Mouse (Mus musculus) heart, embryonic 16.5 days (tissue): ENCODE measurements around the gene Selenos. TPM values are rescaled to one million over a fixed set of nuclear protein-coding genes. Genes with fewer than 3 reads are reported as not detected.
A peak's percentile ranks its signal among the peaks of the same experiment; 100 is the strongest.

Experiments
- ATAC-seq: fragments of 200-750 bp; cut with Nextera tagmentation; replicated peaks from 2 replicates; pipeline ENCODE4 v1.8.0; 2017; ENCODE audit warnings: moderate number of reproducible peaks; ENCODE audit not compliant: insufficient read depth, low FRiP score; ENCODE audit errors: extremely low read depth
- H3K27ac ChIP-seq: fragments of 300-500 bp; sonication (generic); 2 replicates; pipeline ENCODE4 v1.5.1; 2014; ENCODE audit warnings: mild to moderate bottlenecking, low read length, control low read depth, moderate library complexity
- H3K27me3 ChIP-seq: fragments of 300-500 bp; sonication (generic); 2 replicates; pipeline ENCODE4 v1.6.1; 2014; ENCODE audit warnings: low read length, mixed read lengths; ENCODE audit not compliant: control insufficient read depth, insufficient read depth
- H3K36me3 ChIP-seq: fragments of 300-500 bp; sonication (generic); 2 replicates; pipeline ENCODE4 v1.6.1; 2014; ENCODE audit not compliant: control insufficient read depth, insufficient read depth
- H3K4me1 ChIP-seq: fragments of 300-500 bp; sonication (generic); 2 replicates; pipeline ENCODE4 v1.6.1; 2014; ENCODE audit warnings: low read length, mixed read lengths; ENCODE audit not compliant: control insufficient read depth, insufficient read depth
- H3K4me2 ChIP-seq: fragments of 300-500 bp; sonication (generic); 2 replicates; pipeline ENCODE4 v1.6.1; 2014; ENCODE audit warnings: low read depth, mild to moderate bottlenecking, control low read depth, low read length
- H3K4me3 ChIP-seq: fragments of 300-500 bp; sonication (generic); 2 replicates; pipeline ENCODE4 v1.5.1; 2014; ENCODE audit warnings: mild to moderate bottlenecking, control low read depth, low read length
- H3K9ac ChIP-seq: fragments of 300-500 bp; sonication (generic); 2 replicates; pipeline ENCODE4 v1.6.1; 2014; ENCODE audit warnings: low read length, control low read depth
- H3K9me3 ChIP-seq: fragments of 300-500 bp; sonication (generic); replicated peaks from 2 replicates; pipeline ENCODE4 v1.6.1; 2016; ENCODE audit warnings: low read length; ENCODE audit not compliant: control insufficient read depth
- WGBS: fragments of 180-500 bp; shearing (Covaris S2); extraction: QIAGEN DNeasy Blood & Tissue Kit; methylation state at CpG from one replicate; pipeline ENCODE4 v1.1.7; 2014; 5-methylcytosine and 5-hydroxymethylcytosine counted together
- polyA plus RNA-seq: library from polyadenylated mRNA; unstranded; fragments of >200 nt; fragmentation: Nextera tagmentation; extraction: Ambion mirVana; gene quantifications from 2 replicates; pipeline ENCODE4 v1.2.1, GENCODE M21; 2015

Gene Selenos
- polyA plus RNA-seq, 1 experiment from 2014 or later, result 75.8 TPM

- Histone ChIP-seq H3K27me3 (no peaks in the 10 kb centered on the region), H3K36me3 (peaks cover 36% of the 10 kb centered on the region)
- 74% methylated on average over 2 of the region's 2 CpGs for WGBS
These were observed 3.0 kb upstream of the Selenos start for GRCm38 (mm10) chr7:66076411-66076810.

GRCm38 (mm10) chr7:66080231-66080613, 773 bp downstream of the Selenos start:
- H3K36me3 ChIP-seq, result peaks cover 34% of the 10 kb centered on the region
- H3K9ac ChIP-seq, result peak overlapping the region; percentile 90
- H3K27ac ChIP-seq, result no peak overlapping the region; the same call in 1 of the 2 replicates
- ATAC-seq, result no peak
- H3K4me1 ChIP-seq, result peaks cover 12% of the 10 kb centered on the region
- H3K4me2 ChIP-seq, result peak overlapping the region; percentile 89
- no peaks in the 10 kb centered on the region for H3K9me3 ChIP-seq
- no peaks in the 10 kb centered on the region for H3K27me3 ChIP-seq
- 36% methylated on average over 5 of the region's 5 CpGs for WGBS
- H3K4me3 ChIP-seq, result peak overlapping the region; percentile 87

More at GRCm38 (mm10) chr7:66076411-66076810, 3.0 kb upstream of the Selenos start:
- no peak for ATAC-seq
- Histone ChIP-seq H3K4me3 (no peak overlapping the region), H3K9me3 (no peaks in the 10 kb centered on the region), H3K27ac (no peak overlapping the region), H3K4me2 (no peak overlapping the region), H3K4me1 (peaks cover 12% of the 10 kb centered on the region), H3K9ac (no peak overlapping the region)

GRCm38 (mm10) chr7:66083757-66084156, 4.3 kb downstream of the Selenos start:
- H3K9me3 ChIP-seq, result no peaks in the 10 kb centered on the region
- no peak overlapping the region for H3K4me2 ChIP-seq
- no peak for ATAC-seq
- no peak overlapping the region for H3K4me3 ChIP-seq
- peaks cover 11% of the 10 kb centered on the region for H3K4me1 ChIP-seq
- H3K27me3 ChIP-seq, result no peaks in the 10 kb centered on the region
- H3K27ac ChIP-seq, result no peak overlapping the region
- H3K36me3 ChIP-seq, result peaks cover 53% of the 10 kb centered on the region
- 87% methylated on average over 6 of the region's 6 CpGs for WGBS
- H3K9ac ChIP-seq, result no peak overlapping the region

- peaks cover 8% of the 10 kb centered on the region for H3K4me1 ChIP-seq
- no peak overlapping the region for H3K9ac ChIP-seq
- H3K4me3 ChIP-seq, result no peak overlapping the region
- peaks cover 60% of the 10 kb centered on the region for H3K36me3 ChIP-seq
- H3K4me2 ChIP-seq, result no peak overlapping the region
- ATAC-seq, result no peak
- H3K27ac ChIP-seq, result no peak overlapping the region
- no peaks in the 10 kb centered on the region for H3K9me3 ChIP-seq
- 70% methylated on average over 7 of the region's 7 CpGs for WGBS
- H3K27me3 ChIP-seq, result no peaks in the 10 kb centered on the region
These were observed 5.1 kb downstream of the Selenos start for GRCm38 (mm10) chr7:66084546-66084945.

- no peak for ATAC-seq
- Histone ChIP-seq H3K4me3 (no peak overlapping the region), H3K27me3 (no peaks in the 10 kb centered on the region), H3K4me1 (no peaks in the 10 kb centered on the region), H3K4me2 (no peak overlapping the region), H3K9me3 (no peaks in the 10 kb centered on the region), H3K27ac (no peak overlapping the region), H3K36me3 (peaks cover 67% of the 10 kb centered on the region), H3K9ac (no peak overlapping the region)
- 85% methylated on average over 4 of the region's 4 CpGs for WGBS
These were observed 8.2 kb downstream of the Selenos start for GRCm38 (mm10) chr7:66087652-66088051.

GRCm38 (mm10) chr7:66088077-66088476, 8.6 kb downstream of the Selenos start:
- no peak for ATAC-seq
- Histone ChIP-seq H3K4me2 (no peak overlapping the region), H3K9me3 (no peaks in the 10 kb centered on the region), H3K9ac (no peak overlapping the region), H3K4me1 (no peaks in the 10 kb centered on the region), H3K36me3 (peaks cover 65% of the 10 kb centered on the region), H3K27me3 (no peaks in the 10 kb centered on the region), H3K4me3 (no peak overlapping the region), H3K27ac (no peak overlapping the region)
- 81% methylated on average over 2 of the region's 2 CpGs for WGBS

- Histone ChIP-seq H3K4me3 (no peak overlapping the region), H3K4me1 (no peaks in the 10 kb centered on the region), H3K27me3 (no peaks in the 10 kb centered on the region), H3K9ac (no peak overlapping the region), H3K4me2 (no peak overlapping the region), H3K27ac (no peak overlapping the region), H3K36me3 (peaks cover 45% of the 10 kb centered on the region), H3K9me3 (no peaks in the 10 kb centered on the region)
- ATAC-seq, result no peak
- 87% methylated on average over 11 of the region's 11 CpGs for WGBS
These were observed 11.3 kb downstream of the Selenos start for GRCm38 (mm10) chr7:66090676-66091190.

GRCm38 (mm10) chr7:66091553-66091952, 12.1 kb downstream of the Selenos start:
- H3K4me1 ChIP-seq, result no peaks in the 10 kb centered on the region
- no peaks in the 10 kb centered on the region for H3K9me3 ChIP-seq
- no peaks in the 10 kb centered on the region for H3K27me3 ChIP-seq
- no peak overlapping the region for H3K4me2 ChIP-seq
- ATAC-seq, result no peak
- H3K36me3 ChIP-seq, result peaks cover 41% of the 10 kb centered on the region
- H3K27ac ChIP-seq, result no peak overlapping the region
- no peak overlapping the region for H3K4me3 ChIP-seq
- no peak overlapping the region for H3K9ac ChIP-seq
- WGBS, result 76% methylated on average over 7 of the region's 7 CpGs

- Histone ChIP-seq H3K9me3 (no peaks in the 10 kb centered on the region), H3K9ac (no peak overlapping the region), H3K27me3 (no peaks in the 10 kb centered on the region), H3K4me3 (no peak overlapping the region), H3K36me3 (peaks cover 32% of the 10 kb centered on the region), H3K27ac (no peak overlapping the region), H3K4me1 (no peaks in the 10 kb centered on the region), H3K4me2 (no peak overlapping the region)
- ATAC-seq, result no peak
- 85% methylated on average over 8 of the region's 8 CpGs for WGBS
These were observed 13.2 kb downstream of the Selenos start for GRCm38 (mm10) chr7:66092656-66093055.
